Mouse (Mus musculus): Measurements from ENCODE around the gene Apoc2.

DNA sequence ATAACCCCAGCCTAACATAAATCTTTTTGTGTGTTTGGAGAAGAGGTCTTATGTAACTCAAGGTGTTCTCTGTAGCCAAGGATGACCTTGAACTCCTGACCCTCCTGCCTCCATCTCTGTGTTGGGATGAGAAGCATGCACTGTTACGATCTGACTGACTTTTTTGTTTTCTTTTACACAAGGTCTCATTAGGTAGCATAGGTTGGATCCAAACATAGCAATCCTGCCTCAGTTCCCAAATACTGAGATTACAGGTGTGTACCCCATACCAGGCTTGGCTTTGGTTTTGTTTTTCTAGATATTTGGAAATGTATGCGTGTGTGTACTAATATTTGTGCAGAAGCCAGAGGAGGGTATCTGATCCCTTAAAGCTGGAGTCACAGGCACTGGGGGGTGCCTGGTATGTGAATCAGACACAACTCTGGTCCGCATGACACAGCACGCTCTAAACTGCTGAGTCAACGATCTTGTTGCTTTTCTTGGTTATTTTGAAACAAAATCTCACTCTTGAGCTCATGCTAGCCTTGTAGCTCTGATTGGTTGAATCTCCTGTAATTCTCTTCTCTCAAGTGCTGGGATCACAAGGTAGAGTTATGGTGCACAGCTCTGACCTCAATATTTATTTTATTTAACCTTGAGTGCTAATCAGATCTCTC is 40.7 kb upstream of the Apoc2 start:
- TF ChIP-seq EP300 (IDR thresholded peaks at IDR 0.05; ENCODE audit: insufficient read depth, low read depth, low read length): no peak
- TF ChIP-seq POLR2A (IDR thresholded peaks at IDR 0.05; ENCODE audit: insufficient read depth, low read depth, low read length): no peak
- no peak for TF ChIP-seq CTCF (IDR thresholded peaks at IDR 0.05)

All from heart, adult 2 months (tissue).